Mouse (Mus musculus) testis, adult 2 months (tissue): Measurements from ENCODE around the gene Mrps2.
A peak's percentile ranks its signal among the peaks of the same experiment; 100 is the strongest.

Experiments
- CTCF ChIP-seq: fragments of 200-500 bp; IDR thresholded peaks from 2 replicates; pipeline ENCODE4 v1.5.1; 2012; ENCODE audit warnings: low read depth, mild to moderate bottlenecking, inconsistent platforms, low read length, moderate library complexity; ENCODE audit not compliant: control insufficient read depth, insufficient read depth, insufficient replicate concordance
- POLR2A ChIP-seq: fragments of 200-500 bp; IDR thresholded peaks from 2 replicates; pipeline ENCODE4 v1.6.1; 2012; ENCODE audit warnings: low read depth, mild to moderate bottlenecking, inconsistent platforms, low read length, moderate library complexity; ENCODE audit not compliant: control insufficient read depth

GRCm38 (mm10) chr2:28467860-28468485, at the start of gene Mrps2:
- TF ChIP-seq POLR2A (peak; percentile 88), CTCF (peak; percentile 82; the same call in 1 of the 2 replicates)
